Mouse (Mus musculus) duodenum, adult 2 months (tissue): ENCODE results near the gene Zfp458. TPM values are rescaled to one million over a fixed set of nuclear protein-coding genes. Genes with fewer than 3 reads are reported as not detected.

Experiments
- polyA plus RNA-seq: library from polyadenylated mRNA; depleted of rRNA; stranded (reverse); fragments of >200 nt; gene quantifications from 2 replicates; pipeline ENCODE4 v1.2.3, GENCODE M21; 2012; ENCODE audit warnings: low replicate concordance; rRNA removed

The Zfp458 gene
- polyA plus RNA-seq: 0.05 and 0.07 TPM in 2 replicates

DNA sequence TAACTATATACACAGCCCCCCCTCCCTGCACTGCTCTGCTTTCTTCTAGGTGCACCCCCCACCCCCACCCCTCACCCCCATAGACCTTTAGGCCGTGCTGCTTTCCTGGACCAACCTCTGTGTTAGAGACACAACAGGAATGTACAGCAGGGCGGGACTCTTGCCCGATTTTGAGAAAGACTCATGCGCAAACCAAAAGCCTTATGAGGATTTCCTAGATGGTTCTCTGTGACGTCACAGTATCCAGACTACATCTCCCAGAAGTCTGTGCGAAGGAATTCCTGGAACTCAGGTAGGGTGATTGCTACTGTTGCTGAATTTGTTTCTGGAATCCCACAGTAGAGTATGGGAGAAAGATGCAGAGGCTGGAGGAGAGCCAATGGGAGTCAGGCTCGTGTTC lies at the start of gene Zfp458:
Gene Zfp458 (minus strand): TSS at position 153 of the 400 bp plus-strand sequence.

DNA sequence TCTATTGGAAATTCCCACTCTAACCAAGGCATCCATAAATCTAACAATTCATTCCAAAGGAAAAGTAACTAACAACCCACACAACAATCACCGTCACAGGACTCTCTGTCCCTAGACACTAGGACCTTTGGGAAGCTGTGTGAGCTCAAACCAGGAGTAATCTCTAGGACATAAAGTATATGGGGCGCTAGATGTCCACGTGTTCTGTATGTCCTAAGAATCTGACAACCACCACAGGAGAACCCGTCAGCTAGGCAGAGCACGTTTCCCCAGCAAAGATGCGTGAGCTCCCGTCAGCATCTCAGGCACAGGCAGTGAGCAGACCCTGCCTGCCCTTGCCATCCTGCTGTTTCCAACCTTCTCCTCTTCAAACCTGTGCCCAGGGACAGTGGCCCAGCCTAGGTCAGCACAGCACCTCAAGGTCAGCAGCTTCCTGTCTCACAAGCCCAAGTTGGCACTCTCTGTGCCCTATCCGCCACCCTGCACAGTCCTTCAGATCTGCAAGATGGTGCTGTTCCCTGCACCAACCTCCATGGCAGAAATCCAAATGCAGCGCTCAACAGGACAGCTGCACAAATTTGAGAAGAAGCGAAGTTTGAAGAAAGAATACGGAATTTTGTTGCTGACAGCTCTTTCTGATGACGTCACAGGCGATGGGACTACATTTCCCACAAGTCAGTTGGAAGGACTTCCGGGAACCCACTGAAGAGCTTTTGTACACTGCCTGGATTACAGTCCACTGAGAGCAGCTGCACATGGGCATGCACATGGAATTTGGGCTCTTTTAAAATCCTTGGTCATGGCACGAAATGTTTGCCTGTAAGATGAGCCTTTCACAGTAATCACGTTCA lies 27.8 kb upstream of the Zfp458 start, which contains the start of gene Zfp457:
Gene Zfp457 (minus strand): TSS at position 664 of the 851 bp plus-strand sequence.

Other genes with a start within 250 kb of the Zfp458 start
- gene Zfp712, start 217.3 kb downstream of the Zfp458 start, polyA plus RNA-seq: not detected in 2 replicates
- not detected in 2 replicates for gene Zfp708, start 180.5 kb downstream of the Zfp458 start, polyA plus RNA-seq
- gene Gm28557, start 169.9 kb downstream of the Zfp458 start, polyA plus RNA-seq: 0.91 and 0.95 TPM in 2 replicates
- not detected in 2 replicates for gene Rslcan18, start 162.2 kb downstream of the Zfp458 start, polyA plus RNA-seq
- 0.02 TPM in 1 of 2 replicates, not detected in the other for gene Zfp759, start 156.8 kb downstream of the Zfp458 start, polyA plus RNA-seq
- gene Rsl1, start 105.3 kb downstream of the Zfp458 start, polyA plus RNA-seq: 0.53 TPM in 1 of 2 replicates, not detected in the other
- 0.06 TPM in 1 of 2 replicates, not detected in the other for gene Zfp455, start 84.0 kb downstream of the Zfp458 start, polyA plus RNA-seq
- gene Zfp457, start 28.0 kb upstream of the Zfp458 start, polyA plus RNA-seq: 0.42 and 0.62 TPM in 2 replicates
- gene Zfp595, start 54.1 kb upstream of the Zfp458 start, polyA plus RNA-seq: 0.09 and 0.11 TPM in 2 replicates
- not detected in 2 replicates for gene Gm28044, start 82.1 kb upstream of the Zfp458 start, polyA plus RNA-seq
- gene Zfp953, start 82.1 kb upstream of the Zfp458 start, polyA plus RNA-seq: 0.02 TPM in 2 replicates
- gene Gm28041, start 97.3 kb upstream of the Zfp458 start, polyA plus RNA-seq: not detected in 2 replicates
- gene Zfp456, start 97.3 kb upstream of the Zfp458 start, polyA plus RNA-seq: 0.02 TPM in 1 of 2 replicates, not detected in the other
- gene Zfp429, start 121.4 kb upstream of the Zfp458 start, polyA plus RNA-seq: not detected in 2 replicates
- gene Zfp459, start 143.0 kb upstream of the Zfp458 start, polyA plus RNA-seq: 0.23 and 0.24 TPM in 2 replicates
- gene Zfp874a, start 173.2 kb upstream of the Zfp458 start, polyA plus RNA-seq: 0.05 TPM in 1 of 2 replicates, not detected in the other
- gene Zfp874b, start 205.8 kb upstream of the Zfp458 start, polyA plus RNA-seq: 0.22 TPM in 1 of 2 replicates, not detected in the other
- gene Zfp58, start 222.1 kb upstream of the Zfp458 start, polyA plus RNA-seq: 0.16 TPM in 1 of 2 replicates, not detected in the other
- gene Gm26965, start 247.7 kb upstream of the Zfp458 start, polyA plus RNA-seq: not detected in 2 replicates
- gene Zfp87, start 247.7 kb upstream of the Zfp458 start, polyA plus RNA-seq: 2.9 and 6.7 TPM in 2 replicates